Mouse (Mus musculus) ES-E14 (cell line): ENCODE measurements around the gene Aco1. TPM values are rescaled to one million over a fixed set of nuclear protein-coding genes. Genes with fewer than 3 reads are reported as not detected.

ENCODE experiments used
- DNase-seq: peaks from one replicate; pipeline ENCODE4 v3.0.0-alpha.2; 2013; ENCODE audit warnings: low read depth, low spot score
- H3K27ac ChIP-seq: 2 replicates; pipeline ENCODE4 v1.5.1; 2012; ENCODE audit warnings: low read depth, mild to moderate bottlenecking, low read length, moderate library complexity, mixed read lengths; ENCODE audit not compliant: poor library complexity, insufficient read depth, severe bottlenecking
- H3K36me3 ChIP-seq: 2 replicates; pipeline ENCODE4 v1.6.1; 2012; ENCODE audit warnings: mild to moderate bottlenecking, low read length, moderate library complexity, mixed read lengths; ENCODE audit not compliant: control insufficient read depth, poor library complexity, insufficient read depth, severe bottlenecking
- H3K4me1 ChIP-seq, 2 experiments: fragments of 150-350 bp in 1 of 2; sonication (generic) in 1 of 2; 2 replicates each; pipeline ENCODE4 v1.6.1; 2012; ENCODE audit warnings: low read length in 2 of 2, mild to moderate bottlenecking in 1 of 2, mixed read lengths in 1 of 2; ENCODE audit not compliant: control insufficient read depth in 2 of 2, insufficient read depth in 2 of 2, poor library complexity in 1 of 2
- H3K4me3 ChIP-seq, 2 experiments: fragments of 150-350 bp in 1 of 2; sonication (generic) in 1 of 2; 2 replicates each; pipeline ENCODE4 v1.5.1; 2012; ENCODE audit warnings: low read length in 2 of 2, low read depth in 1 of 2, mild to moderate bottlenecking in 1 of 2, mixed read lengths in 1 of 2; ENCODE audit not compliant: insufficient read depth in 1 of 2, poor library complexity in 1 of 2, severe bottlenecking in 1 of 2
- H3K9ac ChIP-seq: 2 replicates; pipeline ENCODE4 v1.6.1; 2012; ENCODE audit warnings: low read depth, mild to moderate bottlenecking, low read length, mixed read lengths; ENCODE audit not compliant: poor library complexity, insufficient read depth, severe bottlenecking
- H3K9me3 ChIP-seq: fragments of 150-350 bp; sonication (generic); 2 replicates; pipeline ENCODE4 v1.6.1; 2012; ENCODE audit warnings: low read depth, mild to moderate bottlenecking, low read length; ENCODE audit not compliant: control insufficient read depth, insufficient read depth
- CHD2 ChIP-seq: IDR thresholded peaks from 2 replicates; pipeline ENCODE4 v1.6.1; 2014; ENCODE audit warnings: mild to moderate bottlenecking, low read depth, low read length, inconsistent platforms
- HCFC1 ChIP-seq: IDR thresholded peaks from 2 replicates; pipeline ENCODE4 v1.6.1; 2012; ENCODE audit warnings: low read length, inconsistent platforms, borderline replicate concordance; ENCODE audit not compliant: insufficient read depth
- MAFK ChIP-seq: IDR thresholded peaks from 2 replicates; pipeline ENCODE4 v1.6.1; 2014; ENCODE audit warnings: mild to moderate bottlenecking, low read depth, low read length, inconsistent platforms; ENCODE audit not compliant: insufficient read depth
- ZC3H11A ChIP-seq: IDR thresholded peaks from 2 replicates; pipeline ENCODE4 v1.6.1; 2012; ENCODE audit warnings: low read depth, mild to moderate bottlenecking, inconsistent platforms, low read length, borderline replicate concordance
- ZNF384 ChIP-seq: IDR thresholded peaks from 2 replicates; pipeline ENCODE4 v1.6.1; 2012; ENCODE audit warnings: low read depth, low read length, inconsistent platforms
- in situ Hi-C, 2 experiments: fragments of 600-800 bp; cut with MboI; formaldehyde crosslinking; loops; one replicate each; pipeline ENCODE4 v1.15.1; 2025; ENCODE audit warnings: low sequenced_read_pairs in 2 of 2, inconsistent platforms in 1 of 2; ENCODE audit not compliant: unreplicated experiment in 2 of 2
- total RNA-seq: library from RNA; depleted of rRNA; stranded (reverse); fragments of 300-350 nt; gene quantifications from 2 replicates; pipeline ENCODE4 v1.2.3, GENCODE M21; 2012

Gene Aco1
- total RNA-seq, 1 experiment, result 29.0 TPM

- no peaks in the 10 kb centered on the region; the same call in 1 of the 2 replicates for H3K36me3 ChIP-seq
- peak overlapping the region; percentile 64; the same call in 1 of the 2 replicates for H3K27ac ChIP-seq
- no peak for DNase-seq
- H3K4me1 ChIP-seq, result peaks cover 6 to 9% of the 10 kb centered on the region in 2 experiments
- no peak overlapping the region for H3K9ac ChIP-seq
- in situ Hi-C loops, result no loop called here
- no peaks in the 10 kb centered on the region for H3K9me3 ChIP-seq
- H3K4me3 ChIP-seq, result peak overlapping the region in 1 of 2 experiments; percentile 13; a peak in 2 of 4 replicates
- TF ChIP-seq MAFK (no peak), ZNF384 (no peak), ZC3H11A (no peak), HCFC1 (no peak), CHD2 (no peak)
These were observed 84.2 kb downstream of the Aco1 start for GRCm38 (mm10) chr4:40227131-40227530.

- Histone ChIP-seq H3K27ac (peak overlapping the region; percentile 64; the same call in 1 of the 2 replicates), H3K4me3 (0 out of 4 replicates have a peak overlapping the region, but pooled peaks of 1 of the 2 experiments have one; percentile 12), H3K36me3 (no peaks in the 10 kb centered on the region; the same call in 1 of the 2 replicates), H3K4me1 (peaks cover 2 to 5% of the 10 kb centered on the region in 2 experiments), H3K9ac (0 out of 2 replicates have a peak overlapping the region, but pooled peaks have one; percentile 17), H3K9me3 (no peaks in the 10 kb centered on the region)
- no peak for TF ChIP-seq ZC3H11A
- TF ChIP-seq HCFC1, result no peak
- no peak for TF ChIP-seq ZNF384
- TF ChIP-seq MAFK, result no peak
- no peak for TF ChIP-seq CHD2
- in situ Hi-C loops, result no loop called here
- DNase-seq, result no peak
These were observed 85.0 kb downstream of the Aco1 start for GRCm38 (mm10) chr4:40227886-40228285.

- no peak for TF ChIP-seq ZNF384
- no peak for TF ChIP-seq HCFC1
- TF ChIP-seq ZC3H11A, result no peak
- TF ChIP-seq CHD2, result no peak
- no peak for TF ChIP-seq MAFK
- peaks cover 2 to 6% of the 10 kb centered on the region in 2 experiments for H3K4me1 ChIP-seq
- DNase-seq, result no peak
- no peak overlapping the region for H3K4me3 ChIP-seq
- no peaks in the 10 kb centered on the region for H3K9me3 ChIP-seq
- H3K36me3 ChIP-seq, result no peaks in the 10 kb centered on the region; the same call in 1 of the 2 replicates
- H3K9ac ChIP-seq, result no peak overlapping the region
- H3K27ac ChIP-seq, result no peak overlapping the region
- in situ Hi-C loops, result no loop called here
These were observed 86.8 kb downstream of the Aco1 start for GRCm38 (mm10) chr4:40229723-40230122.

GRCm38 (mm10) chr4:40233062-40233664, 90.3 kb downstream of the Aco1 start:
- Histone ChIP-seq H3K36me3 (no peaks in the 10 kb centered on the region; the same call in 1 of the 2 replicates), H3K4me3 (no peak overlapping the region), H3K9me3 (no peaks in the 10 kb centered on the region), H3K27ac (peak overlapping the region; percentile 58; the same call in 1 of the 2 replicates), H3K9ac (no peak overlapping the region), H3K4me1 (peaks cover 4 to 13% of the 10 kb centered on the region in 2 experiments)
- DNase-seq, result no peak
- no peak for TF ChIP-seq CHD2
- TF ChIP-seq MAFK, result peak; percentile 79
- in situ Hi-C loops, result no loop called here
